Mouse (Mus musculus) midbrain, postnatal 0 days (tissue): Measurements from ENCODE around the gene Nkpd1. TPM values are rescaled to one million over a fixed set of nuclear protein-coding genes. Genes with fewer than 3 reads are reported as not detected.

Experiments
- ATAC-seq: fragments of 200-750 bp; cut with Nextera tagmentation; 2 replicates; pipeline ENCODE4 v1.8.0; 2017; ENCODE audit warnings: moderate number of reproducible peaks, mild to moderate bottlenecking, moderate TSS enrichment, moderate library complexity; ENCODE audit not compliant: low FRiP score
- DNase-seq: peaks from one replicate; pipeline ENCODE4 v3.0.0-alpha.2; 2015; ENCODE audit warnings: low spot score
- H3K27ac ChIP-seq: fragments of 300-500 bp; sonication (generic); 2 replicates; pipeline ENCODE4 v1.5.1; 2014; ENCODE audit warnings: low read depth, mild to moderate bottlenecking, low read length, mixed read lengths
- H3K27me3 ChIP-seq: fragments of 300-500 bp; sonication (generic); 2 replicates; pipeline ENCODE4 v1.6.1; 2014; ENCODE audit warnings: low read length, control low read depth, mixed read lengths; ENCODE audit not compliant: insufficient read depth
- H3K36me3 ChIP-seq: fragments of 300-500 bp; sonication (generic); 2 replicates; pipeline ENCODE4 v1.6.1; 2014; ENCODE audit warnings: low read length, control low read depth, mixed read lengths; ENCODE audit not compliant: insufficient read depth
- H3K4me1 ChIP-seq: fragments of 300-500 bp; sonication (generic); 2 replicates; pipeline ENCODE4 v1.6.1; 2014; ENCODE audit warnings: mild to moderate bottlenecking, control low read depth, antibody characterized with exemption, low read length, mixed read lengths; ENCODE audit not compliant: insufficient read depth
- H3K4me2 ChIP-seq: fragments of 300-500 bp; sonication (generic); 2 replicates; pipeline ENCODE4 v1.6.1; 2014; ENCODE audit warnings: low read depth, mild to moderate bottlenecking, low read length, mixed read lengths; ENCODE audit not compliant: poor library complexity, severe bottlenecking
- H3K4me3 ChIP-seq: fragments of 300-500 bp; sonication (generic); 2 replicates; pipeline ENCODE4 v1.5.1; 2014; ENCODE audit warnings: low read depth, mild to moderate bottlenecking, low read length, moderate library complexity
- H3K9ac ChIP-seq: fragments of 300-500 bp; sonication (generic); replicated peaks from 2 replicates; pipeline ENCODE4 v1.6.1; 2014; ENCODE audit warnings: mild to moderate bottlenecking, low read length, moderate library complexity, mixed read lengths; ENCODE audit not compliant: poor library complexity, severe bottlenecking
- H3K9me3 ChIP-seq: fragments of 300-500 bp; sonication (generic); 2 replicates; pipeline ENCODE4 v1.6.1; 2016; ENCODE audit warnings: low read length, control low read depth
- CTCF ChIP-seq: IDR thresholded peaks from 2 replicates; pipeline ENCODE4 v1.5.1; 2016; ENCODE audit warnings: antibody characterized with exemption, mild to moderate bottlenecking
- WGBS: fragments of 180-500 bp; shearing (Covaris S2); extraction: QIAGEN DNeasy Blood & Tissue Kit; methylation state at CpG from one replicate; pipeline ENCODE4 v1.1.7; 2014; 5-methylcytosine and 5-hydroxymethylcytosine counted together
- polyA plus RNA-seq: library from polyadenylated mRNA; unstranded; fragments of >200 nt; fragmentation: Nextera tagmentation; extraction: Ambion mirVana; gene quantifications from 2 replicates; pipeline ENCODE4 v1.2.1, GENCODE M21; 2015
- total RNA-seq: library from RNA; depleted of rRNA; stranded (reverse); fragments of >200 nt; gene quantifications from 2 replicates; pipeline ENCODE4 v1.2.3, GENCODE M21; 2014

Gene Nkpd1
- total and polyA plus RNA-seq, 2 experiments from 2014 or later = 1.6 to 2.3 TPM

DNA sequence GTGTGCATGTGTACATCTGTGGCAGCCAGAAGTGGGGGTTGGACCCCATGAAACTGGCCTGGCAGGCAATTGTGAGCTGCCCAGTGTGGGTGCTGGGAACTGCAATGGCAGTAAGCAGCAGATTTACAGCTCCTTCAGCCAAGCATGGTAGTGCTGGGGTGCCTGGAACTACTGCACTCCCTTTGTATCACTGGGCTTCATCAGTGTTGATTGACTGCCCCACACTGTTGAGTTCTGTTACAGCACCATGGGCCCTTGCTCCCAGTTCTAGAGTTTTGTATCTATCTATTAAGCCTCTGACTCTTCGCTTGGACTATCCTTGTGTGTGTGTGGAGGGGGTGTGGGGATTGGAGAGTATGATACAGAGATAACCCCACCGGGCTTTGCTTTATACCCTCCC lies 40.6 kb upstream of the Nkpd1 start:
- Histone ChIP-seq H3K4me3 (no peak overlapping the region), H3K27me3 (peaks cover 23% of the 10 kb centered on the region), H3K9ac (no peak overlapping the region), H3K4me1 (no peaks in the 10 kb centered on the region), H3K9me3 (no peaks in the 10 kb centered on the region), H3K27ac (no peak overlapping the region), H3K36me3 (no peaks in the 10 kb centered on the region), H3K4me2 (no peak overlapping the region)
- 71% methylated on average over 2 of the region's 2 CpGs for WGBS
- no peak for DNase-seq
- ATAC-seq = no peak
- TF ChIP-seq CTCF = no peak

DNA sequence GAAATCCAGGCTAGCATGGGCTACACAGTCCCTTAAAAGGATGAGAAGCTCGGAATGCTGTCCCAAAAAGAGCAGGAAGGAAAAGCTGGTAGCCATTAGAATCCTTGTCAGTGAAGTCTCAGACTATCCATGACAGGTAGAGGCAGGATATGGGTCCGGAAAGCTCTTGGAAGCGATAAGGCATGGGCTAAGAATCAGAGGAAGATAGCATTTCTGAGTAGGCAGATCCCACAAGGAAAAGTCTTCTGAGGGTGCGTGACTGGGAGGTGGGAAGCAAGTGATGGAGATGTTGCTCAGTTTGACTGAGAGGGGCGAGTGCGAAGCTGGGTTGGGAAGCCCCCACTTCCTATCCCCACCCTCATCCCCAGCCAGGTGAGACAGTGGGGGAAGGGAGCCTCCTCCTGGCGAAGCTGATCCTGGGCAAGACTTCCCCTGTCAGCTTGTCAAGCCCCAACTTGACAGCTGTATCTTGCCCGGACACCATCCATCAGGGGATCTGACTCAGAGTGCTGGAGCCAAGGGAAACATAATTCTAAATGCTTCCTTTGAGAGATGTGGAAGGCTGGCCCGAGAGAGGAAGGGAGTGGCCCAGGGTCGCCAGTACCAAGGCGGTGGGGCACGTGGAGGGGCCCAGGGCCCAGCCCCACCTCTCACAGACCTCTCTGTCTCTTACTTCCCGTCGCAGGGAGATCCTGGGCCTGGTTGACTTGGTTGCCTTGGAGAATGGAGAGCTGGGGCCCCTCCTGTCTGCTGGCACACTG lies 39.8 kb upstream of the Nkpd1 start:
- Histone ChIP-seq H3K4me2 (no peak overlapping the region), H3K9ac (no peak overlapping the region), H3K27me3 (peaks cover 16% of the 10 kb centered on the region), H3K9me3 (no peaks in the 10 kb centered on the region), H3K4me1 (no peaks in the 10 kb centered on the region), H3K27ac (no peak overlapping the region), H3K36me3 (no peaks in the 10 kb centered on the region), H3K4me3 (no peak overlapping the region)
- DNase-seq (no peak), ATAC-seq (no peak)
- TF ChIP-seq CTCF = no peak
- 24% methylated on average over 14 of the region's 14 CpGs for WGBS

DNA sequence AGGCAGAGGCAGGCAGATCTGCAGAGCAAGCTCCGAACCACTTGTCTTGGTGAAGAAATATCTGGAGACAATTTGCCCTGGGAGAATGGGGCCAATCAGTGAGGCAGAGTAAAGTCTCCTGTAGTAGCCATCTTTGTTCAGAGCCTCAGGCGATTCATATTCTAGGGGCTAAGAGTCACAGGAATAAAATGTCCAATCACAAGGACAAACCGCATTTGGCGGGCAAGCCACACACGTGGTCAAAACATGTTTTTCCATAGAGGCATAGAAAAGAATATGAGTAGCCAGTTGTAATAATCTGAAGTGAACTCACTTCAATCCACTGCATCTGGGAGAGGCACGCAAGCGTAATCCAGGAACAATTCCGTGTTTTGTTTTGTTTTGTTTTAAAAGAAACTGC lies 34.4 kb upstream of the Nkpd1 start:
- Histone ChIP-seq H3K9me3 (no peaks in the 10 kb centered on the region), H3K4me1 (no peaks in the 10 kb centered on the region), H3K9ac (no peak overlapping the region), H3K4me2 (no peak overlapping the region), H3K27me3 (peaks cover 7% of the 10 kb centered on the region), H3K4me3 (no peak overlapping the region), H3K36me3 (no peaks in the 10 kb centered on the region), H3K27ac (no peak overlapping the region)
- TF ChIP-seq CTCF = no peak
- 85% methylated on average over 8 of the region's 8 CpGs for WGBS
- DNase-seq (no peak), ATAC-seq (no peak)

DNA sequence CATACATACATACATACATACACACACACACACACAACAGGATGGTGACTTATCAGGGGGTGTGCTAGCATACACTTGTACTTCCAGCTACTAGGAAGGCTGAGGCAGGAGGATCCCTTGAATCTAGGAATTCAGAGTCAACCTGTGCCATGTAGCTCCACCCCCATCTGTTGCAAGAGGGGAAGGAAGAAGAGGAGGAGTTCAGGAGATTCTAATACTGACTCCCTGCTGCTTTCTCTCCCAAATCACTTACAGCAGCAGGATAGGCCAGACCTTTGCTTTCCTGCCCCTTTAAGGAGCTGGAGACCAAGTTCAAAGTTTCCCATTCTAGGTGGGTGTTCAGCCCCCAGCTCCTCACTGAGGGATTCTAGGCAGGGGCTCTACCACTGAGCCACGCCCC lies 32.1 kb upstream of the Nkpd1 start:
- 88% methylated on average over 1 of the region's 1 CpGs for WGBS
- Histone ChIP-seq H3K27me3 (peaks cover 24% of the 10 kb centered on the region), H3K9me3 (no peaks in the 10 kb centered on the region), H3K4me2 (no peak overlapping the region), H3K27ac (no peak overlapping the region), H3K4me3 (no peak overlapping the region), H3K4me1 (no peaks in the 10 kb centered on the region), H3K9ac (no peak overlapping the region), H3K36me3 (no peaks in the 10 kb centered on the region)
- TF ChIP-seq CTCF = no peak
- DNase-seq (no peak), ATAC-seq (no peak)

DNA sequence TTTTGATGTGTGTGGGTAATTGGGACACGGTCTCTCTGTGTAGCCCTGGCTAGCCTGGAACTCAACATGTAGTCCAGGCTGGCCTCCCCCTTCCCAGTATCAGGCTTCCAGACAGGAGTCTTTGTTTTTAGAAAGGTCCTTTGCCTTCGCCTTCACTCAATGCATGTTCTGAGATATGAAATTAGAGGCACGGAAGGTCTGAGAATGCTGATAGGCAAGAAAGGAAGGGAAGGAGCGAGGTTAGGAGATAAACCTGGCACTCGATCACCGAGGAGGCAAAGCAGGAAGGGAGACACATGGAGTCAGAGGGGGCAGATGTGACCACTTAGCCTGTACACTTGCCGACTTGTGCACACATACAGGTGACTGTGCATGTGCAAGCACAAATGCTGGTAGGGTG lies 31.1 kb upstream of the Nkpd1 start:
- Histone ChIP-seq H3K27ac (no peak overlapping the region), H3K36me3 (no peaks in the 10 kb centered on the region), H3K27me3 (peaks cover 35% of the 10 kb centered on the region), H3K9ac (no peak overlapping the region), H3K4me2 (no peak overlapping the region), H3K9me3 (no peaks in the 10 kb centered on the region), H3K4me1 (no peaks in the 10 kb centered on the region), H3K4me3 (no peak overlapping the region)
- no peak for ATAC-seq
- no peak for DNase-seq
- TF ChIP-seq CTCF = no peak
- 92% methylated on average over 7 of the region's 7 CpGs for WGBS

DNA sequence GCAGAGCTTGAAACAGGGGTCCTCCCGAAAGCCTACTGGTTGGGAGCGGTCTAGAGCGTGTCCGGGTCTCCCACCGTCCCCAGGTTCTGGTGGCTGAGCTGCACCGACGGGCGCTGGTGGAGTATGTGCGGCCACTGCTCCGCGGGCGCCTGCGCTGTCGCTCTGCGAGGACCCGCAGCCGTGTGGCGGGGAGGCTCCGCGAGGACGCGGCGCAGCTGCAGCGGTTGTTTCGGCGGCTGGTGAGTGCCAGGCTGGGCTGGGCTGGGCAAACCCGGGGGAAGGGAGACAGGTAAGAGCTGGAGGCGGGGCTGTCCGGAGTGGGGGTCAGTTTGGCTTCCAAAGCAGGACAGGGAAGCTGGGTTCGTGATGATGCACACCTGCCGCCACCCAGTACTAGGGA lies 28.1 kb upstream of the Nkpd1 start:
- ATAC-seq = peak; percentile 54
- no peak overlapping the region for H3K27ac ChIP-seq
- H3K4me1 ChIP-seq = no peaks in the 10 kb centered on the region
- peaks cover 39% of the 10 kb centered on the region for H3K27me3 ChIP-seq
- H3K9me3 ChIP-seq = no peaks in the 10 kb centered on the region
- DNase-seq = peak; percentile 12
- WGBS = 2% methylated on average over 31 of the region's 31 CpGs
- TF ChIP-seq CTCF = no peak
- peak overlapping the region; percentile 34 for H3K4me3 ChIP-seq
- peak overlapping the region; percentile 53 for H3K4me2 ChIP-seq
- H3K36me3 ChIP-seq = no peaks in the 10 kb centered on the region
- H3K9ac ChIP-seq = 0 out of 2 replicates have a peak overlapping the region, but pooled peaks have one; percentile 9
